8 mouse cellular contexts compared by ENCODE assay signal in the genomic region with DNA sequence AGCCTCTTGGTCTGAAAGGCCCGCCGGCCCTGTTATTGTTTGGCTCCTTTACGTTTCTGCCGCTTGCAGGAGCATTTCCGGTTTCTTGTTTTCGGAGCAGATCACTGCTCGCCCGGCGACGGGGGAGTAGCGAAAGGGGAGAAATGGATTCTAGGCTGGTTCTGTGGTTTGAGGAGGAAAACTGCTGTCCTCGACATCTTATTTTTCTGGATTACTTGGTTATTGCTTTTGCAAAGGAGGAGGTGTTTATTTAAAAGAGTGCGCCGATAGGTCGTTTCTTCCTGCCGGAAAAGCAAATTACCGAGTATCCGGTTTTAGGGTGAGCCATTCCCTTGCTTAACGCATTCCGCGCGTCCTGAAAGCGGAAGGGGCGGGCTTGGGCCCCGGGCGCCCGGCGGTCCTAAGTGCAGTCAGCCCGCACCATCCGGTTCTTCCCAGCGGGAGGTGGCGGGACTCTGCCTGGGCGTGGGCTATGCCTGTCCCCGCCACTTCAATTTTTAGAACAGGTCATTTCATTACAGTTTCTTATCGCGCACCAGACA. TPM values are rescaled to one million over a fixed set of nuclear protein-coding genes. Genes with fewer than 3 reads are reported as not detected.
A peak's percentile ranks its signal among the peaks of the same experiment; 100 is the strongest.
DNase-seq lines count a peak whose midpoint lies in the region; ATAC-seq and TF ChIP-seq lines count a peak whose summit lies in the region.

No protein-coding gene starts in this region.

- DNase-seq in brain, embryonic 18.5 days (ENCODE audit: low read depth, low spot score) = peak; percentile 89
- peak; percentile 98 for DNase-seq in kidney, postnatal 0 days (ENCODE audit: low spot score)
- peak; percentile 90 for DNase-seq in liver, embryonic 13.5 days
- DNase-seq in neural tube, embryonic 10.5 days (ENCODE audit: extremely low spot score, low spot score) = peak; percentile 91

- peaks cover 44% of the 10 kb centered on the region for H3K4me1 ChIP-seq in heart, embryonic 12.5 days (replicated peaks)
- H3K4me1 ChIP-seq in kidney, postnatal 0 days (replicated peaks; ENCODE audit: insufficient read depth, low read length) = peaks cover 17% of the 10 kb centered on the region; the same call in 1 of the 2 replicates
- peaks cover 71% of the 10 kb centered on the region for H3K4me1 ChIP-seq in liver, embryonic 13.5 days (replicated peaks)
- peaks cover 26% of the 10 kb centered on the region for H3K4me1 ChIP-seq in stomach, embryonic 16.5 days (ENCODE audit: control insufficient read depth, insufficient read depth, low read length)

- H3K36me3 ChIP-seq in heart, embryonic 12.5 days = peaks cover 6% of the 10 kb centered on the region
- H3K36me3 ChIP-seq in kidney, postnatal 0 days (ENCODE audit: insufficient read depth, low read length) = no peaks in the 10 kb centered on the region
- peaks cover 29% of the 10 kb centered on the region for H3K36me3 ChIP-seq in liver, embryonic 13.5 days
- no peaks in the 10 kb centered on the region for H3K36me3 ChIP-seq in stomach, embryonic 16.5 days (ENCODE audit: control insufficient read depth, insufficient read depth, low read length)

- peak overlapping the region; percentile 92 for H3K4me2 ChIP-seq in heart, embryonic 12.5 days
- peak overlapping the region; percentile 80 for H3K4me2 ChIP-seq in kidney, postnatal 0 days (ENCODE audit: low read length)
- peak overlapping the region; percentile 93 for H3K4me2 ChIP-seq in liver, embryonic 13.5 days
- peak overlapping the region; percentile 75 for H3K4me2 ChIP-seq in stomach, embryonic 16.5 days (ENCODE audit: low read depth, low read length)

- peak overlapping the region; percentile 95 for H3K27ac ChIP-seq in heart, embryonic 12.5 days (ENCODE audit: poor library complexity, severe bottlenecking)
- H3K27ac ChIP-seq in kidney, postnatal 0 days = peak overlapping the region; percentile 99
- peak overlapping the region; percentile 96 for H3K27ac ChIP-seq in liver, embryonic 13.5 days
- H3K27ac ChIP-seq in stomach, embryonic 16.5 days (ENCODE audit: low read length) = peak overlapping the region; percentile 97

- 0 out of 2 replicates have a peak, but pooled peaks have one; percentile 1 for TF ChIP-seq CTCF in kidney, postnatal 0 days (IDR thresholded peaks at IDR 0.05; ENCODE audit: low read depth)

- H3K9ac ChIP-seq in heart, embryonic 12.5 days = peak overlapping the region; percentile 95
- H3K9ac ChIP-seq in kidney, postnatal 0 days (ENCODE audit: low read depth, low read length) = peak overlapping the region; percentile 88
- peak overlapping the region; percentile 88 for H3K9ac ChIP-seq in liver, embryonic 13.5 days
- peak overlapping the region; percentile 85 for H3K9ac ChIP-seq in stomach, embryonic 16.5 days (ENCODE audit: low read length)

- WGBS in heart, embryonic 12.5 days = under 1% methylated on average over 36 of the region's 36 CpGs
- WGBS in kidney, postnatal 0 days = under 1% methylated on average over 36 of the region's 36 CpGs
- under 1% methylated on average over 36 of the region's 36 CpGs for WGBS in liver, embryonic 13.5 days (ENCODE audit: insufficient replicate concordance)
- WGBS in stomach, embryonic 16.5 days = under 1% methylated on average over 36 of the region's 36 CpGs

- H3K27me3 ChIP-seq in heart, embryonic 12.5 days (replicated peaks) = no peaks in the 10 kb centered on the region
- no peaks in the 10 kb centered on the region for H3K27me3 ChIP-seq in kidney, postnatal 0 days (ENCODE audit: insufficient read depth, low read length)
- no peaks in the 10 kb centered on the region for H3K27me3 ChIP-seq in liver, embryonic 13.5 days
- H3K27me3 ChIP-seq in stomach, embryonic 16.5 days (ENCODE audit: control insufficient read depth, insufficient read depth, low read length) = no peaks in the 10 kb centered on the region

- ATAC-seq in CD4-positive, CD25-positive, alpha-beta regulatory T cell, adult 4 months = peak; percentile 66
- peak; percentile 67 for ATAC-seq in erythroid progenitor cell, adult 5-6 weeks (replicated peaks; ENCODE audit: low FRiP score, poor library complexity, severe bottlenecking)
- ATAC-seq in heart, embryonic 12.5 days (ENCODE audit: insufficient number of reproducible peaks, low FRiP score) = peak; percentile 88
- ATAC-seq in kidney, postnatal 0 days (replicated peaks; ENCODE audit: low FRiP score, low read depth) = peak; percentile 83
- peak; percentile 84 for ATAC-seq in liver, embryonic 13.5 days (ENCODE audit: low read depth)
- ATAC-seq in stomach, embryonic 16.5 days (ENCODE audit: insufficient read depth, low FRiP score) = peak; percentile 85

- no peaks in the 10 kb centered on the region for H3K9me3 ChIP-seq in heart, embryonic 12.5 days (replicated peaks)
- no peaks in the 10 kb centered on the region for H3K9me3 ChIP-seq in kidney, postnatal 0 days (replicated peaks; ENCODE audit: low read length)
- no peaks in the 10 kb centered on the region for H3K9me3 ChIP-seq in liver, embryonic 13.5 days (replicated peaks)
- no peaks in the 10 kb centered on the region for H3K9me3 ChIP-seq in stomach, embryonic 16.5 days (replicated peaks; ENCODE audit: control insufficient read depth, low read length)

- H3K4me3 ChIP-seq in heart, embryonic 12.5 days = peak overlapping the region; percentile 92
- peak overlapping the region; percentile 88 for H3K4me3 ChIP-seq in kidney, postnatal 0 days (replicated peaks; ENCODE audit: low read depth, low read length)
- H3K4me3 ChIP-seq in liver, embryonic 13.5 days (replicated peaks) = peak overlapping the region; percentile 76
- H3K4me3 ChIP-seq in stomach, embryonic 16.5 days (replicated peaks; ENCODE audit: low read length) = peak overlapping the region; percentile 87

RNA-seq across cellular contexts. Expression of a gene that starts 1.1 kb away (rescaled TPM):
- polyA plus RNA-seq in CD4-positive, CD25-positive, alpha-beta regulatory T cell, adult 4 months (2017; shearing (Covaris generic)) = 100 to 1,000 TPM; 307 to 416 TPM
- total RNA-seq in erythroid progenitor cell, adult 5-6 weeks (2015; ENCODE audit: low replicate concordance) = 38.2 and 75.9 TPM in 2 replicates
- 12.2 TPM in 2 replicates for total RNA-seq in erythroid progenitor cell, adult 5-6 weeks (2017; ENCODE audit: low replicate concordance)
- 76.0 and 79.1 TPM in 2 replicates for polyA plus RNA-seq in heart, embryonic 12.5 days (2016; fragmentation: Nextera tagmentation; extraction: Ambion mirVana)
- 117 and 121 TPM in 2 replicates for polyA plus RNA-seq in kidney, postnatal 0 days (2015; fragmentation: Nextera tagmentation; extraction: Ambion mirVana)
- polyA plus RNA-seq in liver, embryonic 13.5 days (2015; fragmentation: Nextera tagmentation; extraction: Ambion mirVana) = 83.0 and 90.4 TPM in 2 replicates
- 118 and 120 TPM in 2 replicates for polyA plus RNA-seq in stomach, embryonic 16.5 days (2015; fragmentation: Nextera tagmentation; extraction: Ambion mirVana)

RNA-seq across cellular contexts. Expression of a gene that starts 1.2 kb away (rescaled TPM):
- 10 to 100 TPM; 23.0 to 31.9 TPM for polyA plus RNA-seq in CD4-positive, CD25-positive, alpha-beta regulatory T cell, adult 4 months (2017; shearing (Covaris generic))
- total RNA-seq in erythroid progenitor cell, adult 5-6 weeks (2015; ENCODE audit: low replicate concordance) = 13.8 and 48.3 TPM in 2 replicates
- 13.5 and 18.4 TPM in 2 replicates for total RNA-seq in erythroid progenitor cell, adult 5-6 weeks (2017; ENCODE audit: low replicate concordance)
- polyA plus RNA-seq in heart, embryonic 12.5 days (2016; fragmentation: Nextera tagmentation; extraction: Ambion mirVana) = 18.7 and 19.5 TPM in 2 replicates
- polyA plus RNA-seq in kidney, postnatal 0 days (2015; fragmentation: Nextera tagmentation; extraction: Ambion mirVana) = 17.9 and 19.4 TPM in 2 replicates
- 23.1 and 23.7 TPM in 2 replicates for polyA plus RNA-seq in liver, embryonic 13.5 days (2015; fragmentation: Nextera tagmentation; extraction: Ambion mirVana)
- polyA plus RNA-seq in stomach, embryonic 16.5 days (2015; fragmentation: Nextera tagmentation; extraction: Ambion mirVana) = 19.3 and 21.6 TPM in 2 replicates

RNA-seq across cellular contexts. Expression of a gene that starts 21.2 kb away (rescaled TPM):
- polyA plus RNA-seq in CD4-positive, CD25-positive, alpha-beta regulatory T cell, adult 4 months (2017; shearing (Covaris generic)) = under 1 TPM; 0.27 to 0.37 TPM
- total RNA-seq in erythroid progenitor cell, adult 5-6 weeks (2015; ENCODE audit: low replicate concordance) = 2.5 and 2.9 TPM in 2 replicates
- 0.77 and 1.1 TPM in 2 replicates for total RNA-seq in erythroid progenitor cell, adult 5-6 weeks (2017; ENCODE audit: low replicate concordance)
- 87.4 and 90.0 TPM in 2 replicates for polyA plus RNA-seq in heart, embryonic 12.5 days (2016; fragmentation: Nextera tagmentation; extraction: Ambion mirVana)
- polyA plus RNA-seq in kidney, postnatal 0 days (2015; fragmentation: Nextera tagmentation; extraction: Ambion mirVana) = 7.7 and 7.8 TPM in 2 replicates
- polyA plus RNA-seq in liver, embryonic 13.5 days (2015; fragmentation: Nextera tagmentation; extraction: Ambion mirVana) = 0.75 and 0.85 TPM in 2 replicates
- 7.2 and 7.3 TPM in 2 replicates for polyA plus RNA-seq in stomach, embryonic 16.5 days (2015; fragmentation: Nextera tagmentation; extraction: Ambion mirVana)

RNA-seq across cellular contexts. Expression of a gene that starts 24.5 kb away (rescaled TPM):
- not detected for polyA plus RNA-seq in CD4-positive, CD25-positive, alpha-beta regulatory T cell, adult 4 months (2017; shearing (Covaris generic))
- 20.9 and 36.5 TPM in 2 replicates for total RNA-seq in erythroid progenitor cell, adult 5-6 weeks (2015; ENCODE audit: low replicate concordance)
- total RNA-seq in erythroid progenitor cell, adult 5-6 weeks (2017; ENCODE audit: low replicate concordance) = 3.5 and 4.5 TPM in 2 replicates
- polyA plus RNA-seq in heart, embryonic 12.5 days (2016; fragmentation: Nextera tagmentation; extraction: Ambion mirVana) = 30.9 and 31.1 TPM in 2 replicates
- 13.7 and 16.3 TPM in 2 replicates for polyA plus RNA-seq in kidney, postnatal 0 days (2015; fragmentation: Nextera tagmentation; extraction: Ambion mirVana)
- polyA plus RNA-seq in liver, embryonic 13.5 days (2015; fragmentation: Nextera tagmentation; extraction: Ambion mirVana) = 21.7 and 30.8 TPM in 2 replicates
- polyA plus RNA-seq in stomach, embryonic 16.5 days (2015; fragmentation: Nextera tagmentation; extraction: Ambion mirVana) = 9.5 and 10.4 TPM in 2 replicates

RNA-seq across cellular contexts. Expression of a gene that starts 32.3 kb away (rescaled TPM):
- under 1 TPM in 1 of 2 experiments, not detected in 1; 0.09 TPM for polyA plus RNA-seq in CD4-positive, CD25-positive, alpha-beta regulatory T cell, adult 4 months (2017; shearing (Covaris generic))
- not detected in 2 replicates for total RNA-seq in erythroid progenitor cell, adult 5-6 weeks (2015; ENCODE audit: low replicate concordance)
- 0.13 TPM in 1 of 2 replicates, not detected in the other for total RNA-seq in erythroid progenitor cell, adult 5-6 weeks (2017; ENCODE audit: low replicate concordance)
- 0.15 and 0.59 TPM in 2 replicates for polyA plus RNA-seq in heart, embryonic 12.5 days (2016; fragmentation: Nextera tagmentation; extraction: Ambion mirVana)
- 0.32 and 0.52 TPM in 2 replicates for polyA plus RNA-seq in kidney, postnatal 0 days (2015; fragmentation: Nextera tagmentation; extraction: Ambion mirVana)
- 0.06 and 0.12 TPM in 2 replicates for polyA plus RNA-seq in liver, embryonic 13.5 days (2015; fragmentation: Nextera tagmentation; extraction: Ambion mirVana)
- 0.54 and 0.69 TPM in 2 replicates for polyA plus RNA-seq in stomach, embryonic 16.5 days (2015; fragmentation: Nextera tagmentation; extraction: Ambion mirVana)

Comparison
In these comparisons a context has a peak if more than half of its experiments do, and no peak if none do; other contexts are left out.
1. Peak in every context shown above with its lines: DNase-seq, ATAC-seq, H3K4me3 ChIP-seq and H3K27ac ChIP-seq.
2. RNA of a gene that starts 21.2 kb away (polyA plus RNA-seq): 87.4 to 90.0 TPM in heart, embryonic 12.5 days; 7.7 to 7.8 TPM in kidney, postnatal 0 days, 7.2 to 7.3 TPM in stomach, embryonic 16.5 days, 0.75 to 0.85 TPM in liver, embryonic 13.5 days and 0.27 to 0.37 TPM in CD4-positive, CD25-positive, alpha-beta regulatory T cell, adult 4 months; every median in the first group is over 10 times any median in the second.